Mouse (Mus musculus) embryonic fibroblast, embryonic 13.5 days (primary cell): ENCODE measurements at regions not wholly inside any gene's neighbourhood (a gene's known extent, or its start where the extent isn't known, plus 50 kb on each side); places are given as distances from the start of the nearest gene placed in this dataset.

Source experiments
- CTCF ChIP-seq: IDR thresholded peaks from 2 replicates; pipeline ENCODE4 v1.5.1; 2011; ENCODE audit warnings: mild to moderate bottlenecking, control low read depth, low read length, moderate library complexity, borderline replicate concordance; ENCODE audit not compliant: insufficient read depth
- POLR2A ChIP-seq: IDR thresholded peaks from 2 replicates; pipeline ENCODE4 v1.6.1; 2011; ENCODE audit warnings: low read depth, mild to moderate bottlenecking, control low read depth, low read length, moderate library complexity

GRCm38 (mm10) chr6:84508598-84508997 is 85.1 kb downstream of the Cyp26b1 start:
- TF ChIP-seq CTCF (no peak), POLR2A (no peak)
